Mouse (Mus musculus) CD4-positive, CD25-positive, alpha-beta regulatory T cell, adult 4 months (primary cell): ENCODE measurements around the gene Phc2. TPM values are rescaled to one million over a fixed set of nuclear protein-coding genes. Genes with fewer than 3 reads are reported as not detected.

Experiments
- ATAC-seq: one replicate; pipeline ENCODE4 v1.8.0; 2017
- polyA plus RNA-seq, 2 experiments: library from polyadenylated mRNA; unstranded; fragments of 100-300 nt; shearing (Covaris generic); gene quantifications; one replicate each; pipeline ENCODE4 v1.2.1; 2017

Gene Phc2
- polyA plus RNA-seq, 2 experiments from 2014 or later, result 13.1 to 14.1 TPM

- no peak for ATAC-seq
These were observed 133.6 kb downstream of the Phc2 start for GRCm38 (mm10) chr4:128788108-128788507.

- ATAC-seq, result no peak
These were observed 135.1 kb downstream of the Phc2 start for GRCm38 (mm10) chr4:128789646-128790045.

GRCm38 (mm10) chr4:128793710-128794109 lies 139.2 kb downstream of the Phc2 start:
- ATAC-seq, result no peak

- no peak for ATAC-seq
These were observed 139.7 kb downstream of the Phc2 start for GRCm38 (mm10) chr4:128794198-128794597.

GRCm38 (mm10) chr4:128795596-128795995 lies 141.1 kb downstream of the Phc2 start:
- ATAC-seq, result no peak

GRCm38 (mm10) chr4:128796788-128797187 lies 142.3 kb downstream of the Phc2 start:
- no peak for ATAC-seq

GRCm38 (mm10) chr4:128801675-128802465 lies 147.4 kb downstream of the Phc2 start:
- no peak for ATAC-seq

Other genes with a start within 250 kb of the Phc2 start
- 1 to 10 TPM; 3.1 TPM for gene Zscan20, start 44.6 kb upstream of the Phc2 start, polyA plus RNA-seq
- gene Tlr12, start 36.1 kb upstream of the Phc2 start, polyA plus RNA-seq, result 1 to 10 TPM; 2.0 to 6.1 TPM
- gene A3galt2, start 100.7 kb downstream of the Phc2 start, polyA plus RNA-seq, result under 1 TPM; 0.18 to 0.22 TPM
- gene Zfp362, start 151.3 kb downstream of the Phc2 start, polyA plus RNA-seq, result 1 to 10 TPM; 8.3 to 8.4 TPM
- 1 to 10 TPM; 1.3 to 1.6 TPM for gene Trim62, start 228.9 kb downstream of the Phc2 start, polyA plus RNA-seq